Comparison of ENCODE assay signal across 23 mouse cellular contexts in the genomic region with DNA sequence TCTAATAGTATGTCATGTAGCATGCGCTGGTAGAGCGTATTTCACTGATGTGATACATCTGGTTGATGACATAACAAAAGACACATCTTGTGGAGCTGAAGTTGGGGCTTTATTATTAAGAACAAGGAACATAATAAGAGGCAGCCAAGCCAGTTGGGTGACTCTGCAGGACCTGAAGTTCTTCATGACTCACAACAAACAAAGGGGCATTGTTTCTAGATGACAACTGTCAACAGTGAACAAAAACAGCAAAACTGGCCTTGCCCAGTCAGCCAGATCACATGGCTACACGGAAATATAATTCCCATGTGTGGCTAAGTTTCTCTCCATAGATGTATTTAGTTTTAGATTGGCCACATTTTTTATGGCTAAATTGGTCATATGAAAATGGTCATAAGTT.
"Had no signal": no experiment of that assay in that cellular context is flagged by ENCODE, and none has a peak within 500 bp of the region (broad histone marks: within the 10 kb centered on the region; RNA-seq: fewer than 3 reads in every experiment).

No protein-coding gene starts in this region.

- DNase-seq: kidney, adult 18-20 months; kidney, adult 9 months; kidney, postnatal 14 days; kidney, postnatal 4 days; layer of hippocampus, postnatal 36 days; left cerebral cortex, postnatal 4 days; lung, adult 18-20 months; lung, postnatal 10 days; lung, postnatal 36 days; midbrain, embryonic 14.5 days; right cerebral cortex, adult 18-20 months; right cerebral cortex, postnatal 14 days; right cerebral cortex, postnatal 4 days; thymus, adult 18-20 months; thymus, postnatal 36 days had no signal

- H3K27me3 ChIP-seq: limb, embryonic 15.5 days; lung, embryonic 15.5 days; neural tube, embryonic 12.5 days; neural tube, embryonic 15.5 days; stomach, embryonic 15.5 days had no signal

- H3K4me3 ChIP-seq: left cerebral cortex, adult 2 months; limb, embryonic 12.5 days; limb, embryonic 15.5 days; liver, embryonic 15.5 days; lung, embryonic 15.5 days; neural tube, embryonic 12.5 days; neural tube, embryonic 15.5 days; stomach, embryonic 15.5 days had no signal

- H3K36me3 ChIP-seq: limb, embryonic 12.5 days; limb, embryonic 15.5 days; liver, embryonic 15.5 days; lung, embryonic 15.5 days; neural tube, embryonic 12.5 days; neural tube, embryonic 15.5 days; stomach, embryonic 15.5 days had no signal
